Mouse (Mus musculus) stomach, embryonic 14.5 days (tissue): ENCODE measurements around the gene Arfip2. TPM values are rescaled to one million over a fixed set of nuclear protein-coding genes. Genes with fewer than 3 reads are reported as not detected.
A peak's percentile ranks its signal among the peaks of the same experiment; 100 is the strongest.

ENCODE experiments used
- ATAC-seq: fragments of 200-750 bp; cut with Nextera tagmentation; 2 replicates; pipeline ENCODE4 v1.8.0; 2017; ENCODE audit warnings: low read depth, moderate TSS enrichment; ENCODE audit not compliant: insufficient number of reproducible peaks, insufficient read depth, low FRiP score
- H3K27ac ChIP-seq: fragments of 300-500 bp; sonication (generic); 2 replicates; pipeline ENCODE4 v1.5.1; 2014; ENCODE audit warnings: mild to moderate bottlenecking, low read length, moderate library complexity, mixed read lengths
- H3K27me3 ChIP-seq: fragments of 300-500 bp; sonication (generic); 2 replicates; pipeline ENCODE4 v1.6.1; 2014; ENCODE audit warnings: low read length, control low read depth, mixed read lengths; ENCODE audit not compliant: control insufficient read depth, insufficient read depth
- H3K36me3 ChIP-seq: fragments of 300-500 bp; sonication (generic); 2 replicates; pipeline ENCODE4 v1.6.1; 2014; ENCODE audit warnings: mild to moderate bottlenecking, control low read depth, low read length, moderate library complexity, mixed read lengths; ENCODE audit not compliant: control insufficient read depth, insufficient read depth
- H3K4me1 ChIP-seq: fragments of 300-500 bp; sonication (generic); 2 replicates; pipeline ENCODE4 v1.6.1; 2014; ENCODE audit warnings: low read length, control low read depth, mixed read lengths; ENCODE audit not compliant: control insufficient read depth, insufficient read depth
- H3K4me2 ChIP-seq: fragments of 300-500 bp; sonication (generic); replicated peaks from 2 replicates; pipeline ENCODE4 v1.6.1; 2014; ENCODE audit warnings: low read depth, low read length, control low read depth
- H3K4me3 ChIP-seq: fragments of 300-500 bp; sonication (generic); 2 replicates; pipeline ENCODE4 v1.5.1; 2014; ENCODE audit warnings: low read depth, low read length, control low read depth
- H3K9ac ChIP-seq: fragments of 300-500 bp; sonication (generic); replicated peaks from 2 replicates; pipeline ENCODE4 v1.6.1; 2014; ENCODE audit warnings: low read depth, mild to moderate bottlenecking, control low read depth, low read length, moderate library complexity, mixed read lengths
- H3K9me3 ChIP-seq: fragments of 300-500 bp; sonication (generic); 2 replicates; pipeline ENCODE4 v1.6.1; 2016; ENCODE audit warnings: low read depth, low read length, control low read depth; ENCODE audit not compliant: control insufficient read depth
- WGBS: fragments of 180-500 bp; shearing (Covaris S2); extraction: QIAGEN DNeasy Blood & Tissue Kit; methylation state at CpG from one replicate; pipeline ENCODE4 v1.1.7; 2014; 5-methylcytosine and 5-hydroxymethylcytosine counted together
- polyA plus RNA-seq: library from polyadenylated mRNA; unstranded; fragments of >200 nt; fragmentation: Nextera tagmentation; extraction: Ambion mirVana; gene quantifications from 2 replicates; pipeline ENCODE4 v1.2.1, GENCODE M21; 2014

Arfip2 gene
- 88.9 and 94.0 TPM in 2 replicates for polyA plus RNA-seq

GRCm38 (mm10) chr7:105640233-105640893 lies at the start of gene Arfip2, which contains the start of gene Gm45799:
TSS of gene Arfip2 (minus strand) at chr7:105640416.
TSS of gene Gm45799 (plus strand) at chr7:105640552.
- peaks cover 15% of the 10 kb centered on the region for H3K4me1 ChIP-seq
- peak; percentile 96 for ATAC-seq
- no peaks in the 10 kb centered on the region for H3K9me3 ChIP-seq
- H3K9ac ChIP-seq: peak within 1 kb of the TSS; percentile 65
- peaks cover 32% of the 10 kb centered on the region for H3K36me3 ChIP-seq
- peak within 1 kb of the TSS; percentile 95 for H3K4me2 ChIP-seq
- WGBS: under 1% methylated on average over 45 of the region's 45 CpGs
- H3K4me3 ChIP-seq: peak within 1 kb of the TSS; percentile 67
- H3K27ac ChIP-seq: peak within 1 kb of the TSS; percentile 86
- H3K27me3 ChIP-seq: no peaks in the 10 kb centered on the region

DNA sequence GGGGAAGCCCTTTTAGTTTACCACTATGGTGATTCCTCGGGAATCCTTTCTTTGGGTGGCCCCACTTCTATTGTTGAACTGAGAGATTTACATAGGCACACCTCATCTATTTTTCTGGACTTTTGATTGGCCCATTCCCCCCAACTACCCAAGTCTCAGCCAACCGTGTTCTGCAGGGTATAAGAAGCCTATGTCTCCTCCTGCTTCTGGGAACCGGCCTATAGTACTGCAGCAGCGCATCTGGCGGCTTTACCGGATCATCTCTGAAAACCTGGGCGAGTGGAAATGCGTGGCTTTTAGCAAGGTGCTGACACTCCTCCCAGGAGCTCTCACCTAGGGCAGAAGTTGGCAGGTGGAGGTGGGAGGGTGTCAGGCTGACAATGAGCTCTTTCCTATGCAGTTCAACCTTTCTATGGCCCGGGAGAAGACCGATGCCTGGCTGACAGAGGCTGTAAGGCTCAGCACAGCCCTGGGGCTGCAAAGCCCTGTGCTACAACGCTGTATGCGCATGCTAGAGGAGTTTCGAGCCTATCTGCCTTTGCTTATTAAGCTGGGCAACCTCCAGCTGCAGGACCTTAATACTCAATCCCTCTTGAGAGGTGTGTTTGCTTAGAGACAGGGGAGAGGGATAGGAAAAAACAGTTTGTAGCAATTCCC lies 45.5 kb upstream of the Arfip2 start:
- Histone ChIP-seq H3K36me3 (no peaks in the 10 kb centered on the region), H3K9me3 (no peaks in the 10 kb centered on the region)
- 8% methylated on average over 13 of the region's 13 CpGs for WGBS

GRCm38 (mm10) chr7:105650639-105651435 lies 10.6 kb upstream of the Arfip2 start, which contains the start of gene Dnhd1:
TSS of gene Dnhd1 (plus strand) at chr7:105650827.
- H3K36me3 ChIP-seq: no peaks in the 10 kb centered on the region
- peak; percentile 92 for ATAC-seq
- peak within 1 kb of the TSS; percentile 64 for H3K4me2 ChIP-seq
- H3K27ac ChIP-seq: peak within 1 kb of the TSS; percentile 23; the same call in 1 of the 2 replicates
- peak within 1 kb of the TSS; percentile 29 for H3K4me3 ChIP-seq
- WGBS: 2% methylated on average over 17 of the region's 17 CpGs
- H3K4me1 ChIP-seq: no peaks in the 10 kb centered on the region
- H3K9me3 ChIP-seq: no peaks in the 10 kb centered on the region
- H3K27me3 ChIP-seq: no peaks in the 10 kb centered on the region
- H3K9ac ChIP-seq: peak within 1 kb of the TSS; percentile 11; the same call in 1 of the 2 replicates

More for the DNA sequence above, 45.5 kb upstream of the Arfip2 start:
- Histone ChIP-seq H3K4me1 (no peaks in the 10 kb centered on the region), H3K27me3 (no peaks in the 10 kb centered on the region), H3K27ac (no peak overlapping the region), H3K9ac (no peak overlapping the region), H3K4me3 (no peak overlapping the region), H3K4me2 (0 out of 2 replicates have a peak overlapping the region, but pooled peaks have one; percentile 5)
- peak; percentile 71 for ATAC-seq

DNA sequence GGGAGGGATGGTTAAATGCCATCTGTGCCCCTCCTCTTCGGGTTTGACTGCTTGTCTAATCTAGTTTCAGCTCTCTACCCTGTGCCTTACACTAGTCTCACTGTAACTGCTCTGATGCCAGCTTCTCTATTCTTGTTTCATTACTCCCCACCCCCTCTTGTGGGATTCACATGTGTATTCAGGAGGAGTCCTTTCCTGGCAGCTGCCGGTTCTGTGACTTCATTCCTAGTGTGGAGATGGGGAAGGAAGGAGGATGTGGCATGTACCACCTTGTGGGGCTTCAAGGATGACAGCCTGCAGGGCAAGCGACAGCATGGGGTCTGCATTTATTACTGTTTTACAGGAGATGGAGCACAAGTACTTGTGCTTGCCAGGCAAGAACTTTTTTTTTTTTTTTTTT lies 1.7 kb upstream of the Arfip2 start:
- WGBS: 79% methylated on average over 3 of the region's 3 CpGs
- peak overlapping the region; percentile 95 for H3K4me2 ChIP-seq
- H3K27ac ChIP-seq: 0 out of 2 replicates have a peak overlapping the region, but pooled peaks have one; percentile 15
- no peaks in the 10 kb centered on the region for H3K9me3 ChIP-seq
- no peak for ATAC-seq
- no peak overlapping the region for H3K9ac ChIP-seq
- no peaks in the 10 kb centered on the region for H3K27me3 ChIP-seq
- peaks cover 20% of the 10 kb centered on the region for H3K36me3 ChIP-seq
- H3K4me3 ChIP-seq: no peak overlapping the region
- peaks cover 15% of the 10 kb centered on the region for H3K4me1 ChIP-seq

DNA sequence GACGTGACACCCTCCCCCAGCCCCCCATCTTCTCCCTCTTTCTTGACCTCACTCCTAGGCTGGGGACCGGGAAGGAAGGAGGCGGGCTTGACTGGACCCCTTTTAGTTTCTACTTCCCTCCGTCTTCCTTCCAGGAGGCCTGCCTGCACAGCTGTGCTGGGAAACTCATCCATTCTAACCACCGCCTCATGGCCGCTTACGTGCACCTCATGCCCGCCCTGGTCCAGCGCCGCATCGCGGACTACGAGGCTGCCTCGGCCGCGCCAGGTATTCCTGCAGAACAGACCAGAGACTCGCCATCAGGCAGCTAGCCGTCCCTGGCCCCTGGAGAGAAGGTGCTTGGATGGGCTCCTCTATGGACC lies 659 bp upstream of the Arfip2 start:
- Histone ChIP-seq H3K27ac (peak overlapping the region; percentile 86), H3K4me1 (peaks cover 15% of the 10 kb centered on the region), H3K9me3 (no peaks in the 10 kb centered on the region), H3K4me3 (peak overlapping the region; percentile 67), H3K36me3 (peaks cover 29% of the 10 kb centered on the region), H3K9ac (peak overlapping the region; percentile 65), H3K4me2 (peak overlapping the region; percentile 95), H3K27me3 (no peaks in the 10 kb centered on the region)
- under 1% methylated on average over 18 of the region's 18 CpGs for WGBS
- ATAC-seq: no peak

- H3K9me3 ChIP-seq: no peaks in the 10 kb centered on the region
- 2% methylated on average over 2 of the region's 2 CpGs for WGBS
- peaks cover 15% of the 10 kb centered on the region for H3K4me1 ChIP-seq
- ATAC-seq: no peak
- no peaks in the 10 kb centered on the region for H3K27me3 ChIP-seq
- peak within 1 kb of the TSS; percentile 67 for H3K4me3 ChIP-seq
- H3K36me3 ChIP-seq: peaks cover 32% of the 10 kb centered on the region
- peak within 1 kb of the TSS; percentile 95 for H3K4me2 ChIP-seq
- peak within 1 kb of the TSS; percentile 86 for H3K27ac ChIP-seq
- H3K9ac ChIP-seq: peak within 1 kb of the TSS; percentile 65
These were observed 460 bp downstream of the Arfip2 start, which contains the start of gene Timm10b for GRCm38 (mm10) chr7:105639756-105640155. TSS of gene Timm10b (plus strand) at chr7:105640056.

- no peak for ATAC-seq
- Histone ChIP-seq H3K9ac (peak overlapping the region; percentile 43), H3K4me2 (peak overlapping the region; percentile 95), H3K4me1 (peaks cover 15% of the 10 kb centered on the region), H3K36me3 (peaks cover 32% of the 10 kb centered on the region), H3K9me3 (no peaks in the 10 kb centered on the region), H3K27ac (no peak overlapping the region), H3K4me3 (peak overlapping the region; percentile 67), H3K27me3 (no peaks in the 10 kb centered on the region)
- WGBS: 69% methylated on average over 9 of the region's 9 CpGs
These were observed 912 bp downstream of the Arfip2 start for GRCm38 (mm10) chr7:105639304-105639703.

DNA sequence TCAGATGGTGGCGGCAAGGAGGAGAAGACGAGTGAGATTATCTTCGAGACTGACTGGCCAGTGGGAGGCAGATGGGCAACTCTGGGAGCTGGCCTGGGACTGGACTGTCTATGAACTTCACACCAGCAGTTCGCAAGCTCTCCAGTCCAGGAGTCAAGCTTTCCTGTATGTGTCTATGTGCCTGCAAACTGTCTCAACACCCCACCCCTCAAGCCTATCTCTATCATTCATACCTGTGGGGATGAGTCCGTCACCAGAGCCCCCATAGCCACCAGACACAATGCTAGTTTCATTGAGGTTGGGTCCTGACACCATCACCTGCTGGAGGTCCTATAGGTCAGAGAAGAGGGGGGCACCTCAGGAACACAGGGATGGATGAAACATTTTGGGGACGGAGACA lies 1.4 kb downstream of the Arfip2 start:
- no peaks in the 10 kb centered on the region for H3K9me3 ChIP-seq
- no peaks in the 10 kb centered on the region for H3K27me3 ChIP-seq
- H3K4me1 ChIP-seq: peaks cover 17% of the 10 kb centered on the region
- H3K36me3 ChIP-seq: peaks cover 32% of the 10 kb centered on the region
- H3K9ac ChIP-seq: no peak overlapping the region
- 94% methylated on average over 6 of the region's 6 CpGs for WGBS
- H3K4me2 ChIP-seq: no peak overlapping the region; the same call in 1 of the 2 replicates
- no peak overlapping the region for H3K4me3 ChIP-seq
- ATAC-seq: no peak
- no peak overlapping the region for H3K27ac ChIP-seq
